Mouse (Mus musculus): Measurements from ENCODE around the gene Mettl7a1. TPM values are rescaled to one million over a fixed set of nuclear protein-coding genes. Genes with fewer than 3 reads are reported as not detected.
"Not testable (repeated sequence)": the region's sequence is repeated elsewhere in the genome, so short reads cannot be mapped to it uniquely, and the experiment has no call there.

Mettl7a1 gene
- 10 to 100 TPM; 46.8 to 52.7 TPM for total RNA-seq (2021)

DNA sequence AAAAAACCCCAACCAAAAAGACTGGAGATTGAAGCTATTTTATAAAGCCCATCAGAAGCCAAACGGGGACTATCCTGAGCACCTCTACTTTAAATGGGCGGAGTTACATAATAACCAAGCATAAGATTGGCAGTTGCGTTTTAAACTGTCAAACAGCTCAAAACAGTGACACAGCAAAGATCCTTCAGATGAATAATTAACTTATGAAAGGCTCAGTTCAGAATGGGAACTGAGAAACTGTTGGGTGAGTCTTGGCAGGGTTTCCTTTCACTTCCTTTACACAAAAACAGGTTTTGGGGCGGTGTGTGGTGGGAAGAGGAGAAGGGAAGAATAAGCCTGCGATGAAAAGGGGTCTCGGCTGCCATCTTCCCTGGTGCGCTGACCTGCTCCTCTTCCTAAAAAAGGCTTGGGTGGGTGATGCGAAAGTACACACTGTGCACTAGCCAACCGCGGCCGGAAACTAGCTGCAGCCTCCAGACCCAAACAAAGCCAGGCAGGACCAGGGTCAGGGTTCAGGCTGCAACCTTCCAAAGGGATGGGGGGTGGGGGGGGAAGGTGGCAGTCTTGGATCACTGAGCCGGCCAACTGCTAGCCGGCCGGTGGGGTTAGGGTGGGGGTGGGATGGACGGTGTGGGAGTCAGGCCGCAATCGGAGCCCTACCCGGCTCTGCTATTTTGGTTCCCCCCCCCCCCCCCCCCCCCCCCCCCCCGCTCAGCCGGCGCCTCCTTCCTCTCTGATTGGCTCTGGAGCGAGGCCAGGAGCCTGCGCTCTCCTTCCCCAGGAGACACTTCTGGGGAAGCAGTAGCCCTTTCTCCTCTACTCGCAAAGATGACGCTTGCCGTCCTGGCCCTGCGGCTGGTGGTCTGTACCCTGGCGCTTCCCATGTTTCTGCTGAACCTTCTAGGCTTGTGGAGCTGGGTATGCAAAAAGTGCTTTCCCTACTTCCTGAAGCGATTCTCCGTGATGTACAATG is at the start of gene Mettl7a1:
Mettl7a1 (plus strand) TSS at position 122 of the 973 bp plus-strand sequence.
- peak; percentile 67 for DNase-seq (ENCODE audit: low spot score)
- intact Hi-C loops (cut with DNase I) = no loop called here

DNA sequence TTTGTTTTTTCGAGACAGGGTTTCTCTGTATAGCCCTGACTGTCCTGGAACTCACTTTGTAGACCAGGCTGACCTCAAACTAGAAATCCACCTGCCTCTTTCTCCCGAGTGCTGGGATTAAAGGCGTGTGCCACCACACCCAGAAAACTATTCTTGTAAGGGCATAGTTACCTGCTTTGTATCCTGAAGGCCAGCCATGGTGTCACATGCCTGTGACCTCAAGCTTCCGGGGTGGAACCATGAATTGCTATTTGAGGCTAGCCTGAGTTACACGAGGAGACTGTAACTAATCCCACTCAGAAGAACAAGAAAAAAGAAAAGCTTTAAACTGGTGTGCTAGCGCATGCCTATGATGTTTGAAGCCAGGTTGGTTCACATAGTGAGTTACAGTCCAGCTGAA is 47.6 kb upstream of the Mettl7a1 start:
- no peak for DNase-seq (ENCODE audit: low spot score)
- intact Hi-C loops (cut with DNase I) = no loop called here

DNA sequence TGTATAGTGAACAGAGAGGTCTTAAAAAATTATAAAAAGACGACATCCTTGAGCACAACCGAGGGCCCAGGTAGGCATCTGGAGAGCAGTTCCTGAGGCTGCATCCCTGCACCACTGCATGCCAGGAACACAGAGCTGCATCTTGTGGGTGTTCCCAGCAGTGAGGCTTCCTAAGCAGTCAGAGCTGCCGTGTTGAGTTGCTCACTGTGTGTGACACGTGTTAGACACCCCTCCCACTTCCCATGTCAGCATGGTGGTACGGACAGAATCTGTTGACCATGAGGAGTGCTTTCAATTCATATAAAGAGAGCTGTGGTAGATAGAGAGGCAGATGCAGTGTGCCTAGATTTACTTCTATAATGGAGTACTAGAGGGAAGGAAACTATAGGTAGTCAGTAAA is 46.6 kb upstream of the Mettl7a1 start:
- no peak for DNase-seq (ENCODE audit: low spot score)
- intact Hi-C loops (cut with DNase I) = no loop called here

DNA sequence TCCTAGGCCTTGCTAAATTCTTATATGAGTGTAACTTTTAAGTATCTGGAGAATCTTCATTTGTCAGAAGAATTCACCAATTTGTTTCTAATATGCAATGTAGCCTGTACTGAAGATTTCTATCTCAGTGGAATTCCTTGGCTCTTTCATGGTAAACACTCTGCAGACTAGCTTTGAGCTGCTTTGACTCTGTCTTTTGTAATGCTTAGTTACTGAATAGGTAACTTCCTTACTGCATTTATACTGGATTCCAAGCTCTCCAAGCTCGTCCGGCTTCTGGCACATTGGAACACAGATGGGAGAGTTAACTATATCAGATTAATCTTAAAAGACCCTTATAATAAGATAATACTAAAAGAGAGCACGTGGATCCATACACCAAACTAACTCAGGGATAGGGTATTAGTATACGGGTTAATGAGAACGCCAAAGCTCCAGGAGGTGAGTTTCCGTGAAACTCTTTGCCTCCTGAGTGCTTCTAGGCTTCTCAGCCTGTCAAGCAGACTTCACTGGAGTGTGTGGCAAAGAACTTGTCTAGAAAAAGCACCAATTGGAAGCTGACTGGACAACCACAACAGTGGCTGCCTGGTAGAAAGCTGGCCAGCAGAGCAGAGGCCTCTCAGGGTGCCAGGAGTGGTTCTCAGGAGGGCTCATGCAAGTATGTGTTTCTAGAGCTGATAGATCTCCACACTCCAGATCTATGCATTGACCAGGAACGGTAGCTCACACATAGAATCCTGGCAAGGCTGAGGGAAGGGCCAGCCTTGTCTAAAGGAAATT is 45.1 kb upstream of the Mettl7a1 start:
- no peak for DNase-seq (ENCODE audit: low spot score)
- intact Hi-C loops (cut with DNase I) = no loop called here

DNA sequence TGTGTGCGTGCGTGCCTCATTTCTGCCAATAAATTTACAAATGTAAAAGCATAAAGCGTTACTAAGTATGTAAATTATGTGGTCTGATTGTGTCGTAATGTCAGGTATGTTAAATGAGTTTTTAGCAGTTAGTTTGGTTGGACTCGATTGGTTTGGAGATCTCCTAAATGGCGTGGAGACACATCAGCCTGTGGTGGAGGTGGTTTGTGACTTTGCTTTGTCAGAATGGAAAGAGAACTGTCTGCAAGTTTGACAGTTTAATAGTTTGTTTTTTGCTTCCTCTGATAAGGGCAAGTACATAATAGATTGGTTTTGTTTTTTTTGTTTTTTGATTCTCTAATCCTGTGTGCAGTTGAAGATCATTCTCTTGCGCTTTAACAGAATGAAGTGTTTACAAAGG is 43.6 kb upstream of the Mettl7a1 start:
- not testable (repeated sequence) for DNase-seq (ENCODE audit: low spot score)
- intact Hi-C loops (cut with DNase I) = loop anchor here (5.0 kb wide), 1 partner anchor 197 kb away; no protein-coding TSS in a partner anchor

DNA sequence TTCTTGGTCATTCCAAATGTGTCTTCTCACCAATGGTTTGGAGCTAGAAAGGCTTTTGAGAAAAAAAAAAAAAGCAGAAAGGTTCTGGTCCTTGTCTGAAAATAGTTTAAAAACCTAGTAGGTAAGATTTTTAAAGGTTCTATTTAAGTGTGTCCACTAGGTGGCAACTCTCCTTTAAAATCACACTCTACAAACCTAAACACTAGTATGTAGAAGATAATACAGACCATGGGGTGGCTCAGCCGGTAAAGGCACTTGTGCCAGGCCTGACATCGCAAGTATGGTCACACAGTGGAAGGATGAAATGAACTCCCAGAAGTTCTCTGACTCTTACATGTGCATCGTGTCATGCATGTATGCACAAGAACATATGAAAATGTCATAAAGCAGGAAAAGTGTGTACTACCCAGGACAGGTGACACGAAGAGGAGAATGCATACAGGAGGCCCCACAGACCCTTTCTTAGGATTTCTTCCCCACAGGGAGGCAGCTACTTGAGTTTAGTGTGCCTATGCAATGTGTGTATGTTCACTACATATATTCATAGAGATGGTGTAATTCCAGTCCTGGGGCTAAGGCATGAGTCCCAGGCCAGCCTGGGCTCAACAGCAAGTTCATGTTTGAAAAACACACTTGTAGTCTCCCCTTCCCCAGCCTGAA is 40.6 kb upstream of the Mettl7a1 start:
- no peak for DNase-seq (ENCODE audit: low spot score)
- intact Hi-C loops (cut with DNase I) = loop anchor here (2.0 to 5.0 kb wide), 2 partner anchors 111 to 194 kb away; no protein-coding TSS in a partner anchor

DNA sequence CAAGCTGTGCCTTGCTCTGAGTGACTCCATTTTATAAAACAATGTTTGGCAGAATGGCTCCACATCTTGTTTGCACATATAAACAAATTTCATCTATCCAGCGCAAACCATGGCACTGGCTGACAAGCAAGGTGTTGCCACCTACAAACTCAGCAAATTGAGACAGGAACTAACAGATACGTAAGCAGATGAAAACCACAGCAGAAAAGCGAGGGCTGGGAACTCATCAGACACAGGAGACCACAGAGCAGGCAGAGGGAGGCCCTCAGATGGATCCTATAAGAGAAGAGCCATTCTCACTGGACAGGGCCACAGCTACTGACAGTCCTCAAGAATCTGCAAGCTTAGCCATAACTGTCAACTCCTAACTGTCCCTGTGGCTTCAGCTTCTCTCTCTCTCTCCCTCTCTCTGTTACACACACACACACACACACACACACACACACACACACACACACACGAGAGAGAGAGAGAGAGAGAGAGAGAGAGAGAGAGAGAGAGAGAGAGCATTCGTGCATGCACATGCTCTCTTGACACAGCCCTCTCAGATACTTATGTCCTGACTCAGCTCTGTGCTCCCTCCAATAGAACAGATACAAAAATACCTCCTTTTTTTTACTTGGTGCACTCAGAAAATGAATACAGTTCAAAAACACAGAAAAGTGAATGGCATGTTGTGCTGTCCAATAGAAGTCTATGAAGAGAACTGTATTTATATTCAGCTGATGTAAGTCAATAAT is 38.2 kb upstream of the Mettl7a1 start:
- intact Hi-C loops (cut with DNase I) = loop anchor here (5.0 kb wide), 1 partner anchor 57 kb away; no protein-coding TSS in a partner anchor
- DNase-seq (ENCODE audit: low spot score) = no peak

DNA sequence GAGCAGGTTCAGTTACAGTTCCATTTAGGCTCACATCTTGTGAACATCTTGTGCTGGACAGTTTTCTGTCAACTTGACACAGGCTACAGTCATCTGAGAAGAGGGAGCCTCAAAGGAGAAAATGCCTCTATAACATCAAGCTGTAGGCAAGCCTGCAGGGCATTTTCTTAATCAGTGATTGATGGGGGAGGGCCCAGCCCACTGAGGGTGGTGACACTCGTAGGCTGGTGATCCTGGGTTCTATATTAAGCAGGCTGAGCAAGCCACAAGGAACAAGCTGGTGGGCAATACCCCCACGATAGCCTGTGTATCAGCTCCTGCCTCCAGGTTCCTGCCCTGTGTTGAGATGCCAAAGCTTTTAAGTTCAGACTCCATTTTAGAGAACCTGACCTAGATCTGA is 35.0 kb upstream of the Mettl7a1 start:
- no peak for DNase-seq (ENCODE audit: low spot score)
- intact Hi-C loops (cut with DNase I) = loop anchor here (5.0 kb wide), 1 partner anchor 53 kb away; no protein-coding TSS in a partner anchor

DNA sequence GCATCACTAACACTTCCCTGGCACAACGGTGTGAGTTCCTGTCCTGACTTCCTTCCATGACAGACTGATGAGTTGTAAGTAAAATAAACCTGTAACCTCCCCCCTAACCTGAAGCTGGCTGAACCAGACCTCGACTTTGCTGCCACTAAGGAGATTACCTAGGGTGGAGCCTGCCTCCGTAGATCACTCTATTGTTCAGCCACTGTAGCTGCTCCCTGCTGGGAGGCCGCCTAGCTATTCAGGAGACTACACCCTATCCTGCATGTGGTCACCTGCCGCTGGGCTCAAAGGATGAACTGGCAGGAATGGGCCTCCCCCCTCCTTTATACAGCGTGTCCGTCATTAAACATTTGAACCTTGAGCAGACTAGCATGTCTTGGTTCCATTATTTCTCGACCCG is 34.2 kb upstream of the Mettl7a1 start:
- intact Hi-C loops (cut with DNase I) = loop anchor here (5.0 kb wide), 1 partner anchor 53 kb away; no protein-coding TSS in a partner anchor
- DNase-seq (ENCODE audit: low spot score) = no peak

DNA sequence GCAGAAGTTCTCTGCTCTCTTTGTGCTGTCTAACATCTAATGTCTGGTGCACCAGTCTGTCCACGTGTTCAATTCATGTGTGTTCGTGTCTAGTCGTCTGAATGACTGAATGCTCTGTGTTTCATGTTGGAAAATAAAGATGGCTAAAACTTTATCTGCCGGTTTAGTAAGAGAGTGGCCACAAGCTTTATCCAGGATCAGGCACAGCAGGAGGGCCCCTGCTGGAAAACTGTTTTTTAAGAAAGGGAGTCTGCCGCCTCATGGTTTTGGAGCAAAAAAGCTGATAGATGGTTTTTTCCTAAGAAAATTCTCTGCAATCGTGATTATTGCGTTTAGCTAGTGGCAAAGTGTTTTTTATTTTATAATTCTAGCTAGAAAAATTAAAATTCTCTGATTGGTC is 33.3 kb upstream of the Mettl7a1 start:
- intact Hi-C loops (cut with DNase I); DNase-seq (ENCODE audit: low spot score): not testable (repeated sequence)

DNA sequence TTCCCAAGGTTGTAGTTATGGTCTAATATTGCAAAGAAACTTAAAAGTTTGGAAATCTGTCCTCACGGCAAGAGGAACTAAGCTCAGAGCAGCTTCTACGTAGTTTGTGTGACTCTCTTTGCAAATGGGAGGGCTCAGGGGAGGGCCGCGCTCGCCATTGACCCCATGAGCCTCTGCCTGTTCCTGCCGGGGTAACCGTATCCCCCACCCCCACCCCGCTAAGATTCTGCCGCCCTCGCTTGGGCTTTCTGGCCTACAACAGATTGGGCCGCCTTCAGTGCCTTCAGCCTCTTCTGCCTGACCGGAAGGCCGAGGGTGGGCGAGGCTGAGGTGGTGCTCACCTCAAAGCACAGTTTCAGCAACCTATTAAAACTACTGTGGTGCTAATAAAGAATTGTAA is 32.5 kb upstream of the Mettl7a1 start:
- intact Hi-C loops (cut with DNase I) = no loop called here
- no peak for DNase-seq (ENCODE audit: low spot score)

DNA sequence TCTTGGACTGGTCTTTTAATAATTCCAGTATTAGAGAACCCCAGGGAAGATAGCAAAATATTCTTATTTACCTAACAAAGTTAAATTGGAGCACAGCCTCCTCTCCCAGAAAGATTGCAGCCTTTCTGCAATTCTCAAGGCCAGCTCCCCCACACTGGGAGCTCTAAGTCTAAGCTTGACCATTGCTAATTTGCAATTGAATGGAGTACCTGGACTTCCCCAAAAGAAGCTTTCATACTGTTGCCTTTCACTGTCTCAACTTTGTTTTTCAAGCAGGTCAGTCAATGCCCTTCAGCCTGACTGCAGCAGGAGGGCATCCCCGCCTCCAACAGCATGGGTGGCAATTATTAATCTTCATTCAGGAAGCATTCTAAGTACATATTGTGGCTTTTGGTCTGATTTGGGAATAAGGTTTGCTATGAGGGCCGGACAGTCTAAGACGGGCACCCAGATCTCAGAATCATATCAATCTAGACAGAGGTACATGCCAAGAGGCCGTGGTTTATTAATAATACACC is 30.1 kb upstream of the Mettl7a1 start:
- DNase-seq (ENCODE audit: low spot score); intact Hi-C loops (cut with DNase I): not testable (repeated sequence)

DNA sequence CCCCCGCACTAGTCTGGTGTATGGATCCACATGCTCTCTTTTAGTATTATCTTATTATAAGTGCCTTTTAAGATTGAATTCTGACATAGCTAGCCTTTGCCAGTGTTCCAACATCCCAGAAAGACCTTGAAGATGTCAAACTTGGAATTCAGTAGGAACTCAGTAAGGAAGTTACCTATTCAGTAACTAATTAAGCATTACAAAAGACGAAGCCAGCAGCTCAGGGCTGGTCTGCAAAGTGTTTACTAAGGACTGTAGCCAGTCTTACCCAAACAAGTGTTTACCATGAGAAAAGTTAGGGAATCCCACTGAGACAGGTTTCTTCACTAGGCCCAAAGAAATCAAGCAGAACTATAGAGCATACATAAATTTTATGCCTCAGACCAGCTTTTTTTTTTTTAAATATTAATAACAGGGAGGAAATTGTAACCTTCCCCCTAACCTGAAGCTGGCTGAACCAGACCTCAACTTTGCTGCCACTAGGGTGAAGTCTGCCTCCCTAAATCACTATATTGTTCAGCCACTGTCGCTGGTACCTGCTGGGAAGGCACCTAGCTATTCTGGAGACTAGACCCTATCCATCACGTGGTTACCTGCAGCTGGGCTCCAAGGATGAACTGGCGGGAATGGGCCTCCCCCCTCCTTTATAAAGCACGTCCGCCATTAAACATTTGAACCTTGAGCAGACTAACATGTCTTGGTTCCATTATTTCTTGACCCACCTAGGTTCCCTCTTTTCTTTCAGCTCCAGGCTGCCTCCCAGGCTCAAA is 29.0 kb upstream of the Mettl7a1 start:
- intact Hi-C loops (cut with DNase I) = no loop called here

DNA sequence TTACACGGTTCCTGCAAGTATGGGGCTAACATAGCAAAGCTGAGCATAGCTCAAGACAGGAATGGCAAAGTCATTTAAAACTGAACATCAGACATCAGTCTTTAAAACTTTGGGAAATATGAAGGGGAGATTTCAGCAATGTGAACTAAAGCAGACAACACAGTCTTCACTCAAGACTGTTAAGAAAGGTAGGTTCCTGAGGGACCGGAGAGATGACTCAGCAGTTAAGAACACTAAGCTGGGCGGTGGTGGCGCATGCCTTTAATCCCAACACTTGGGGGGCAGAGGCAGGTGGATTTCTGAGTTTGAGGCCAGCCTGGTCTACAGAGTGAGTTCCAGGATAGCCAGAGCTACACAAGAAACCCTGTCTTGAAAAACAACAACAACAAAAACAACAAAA is 27.5 kb upstream of the Mettl7a1 start:
- no peak for DNase-seq (ENCODE audit: low spot score)
- intact Hi-C loops (cut with DNase I) = no loop called here

More for the DNA sequence above, 29.0 kb upstream of the Mettl7a1 start:
- no peak for DNase-seq (ENCODE audit: low spot score)

DNA sequence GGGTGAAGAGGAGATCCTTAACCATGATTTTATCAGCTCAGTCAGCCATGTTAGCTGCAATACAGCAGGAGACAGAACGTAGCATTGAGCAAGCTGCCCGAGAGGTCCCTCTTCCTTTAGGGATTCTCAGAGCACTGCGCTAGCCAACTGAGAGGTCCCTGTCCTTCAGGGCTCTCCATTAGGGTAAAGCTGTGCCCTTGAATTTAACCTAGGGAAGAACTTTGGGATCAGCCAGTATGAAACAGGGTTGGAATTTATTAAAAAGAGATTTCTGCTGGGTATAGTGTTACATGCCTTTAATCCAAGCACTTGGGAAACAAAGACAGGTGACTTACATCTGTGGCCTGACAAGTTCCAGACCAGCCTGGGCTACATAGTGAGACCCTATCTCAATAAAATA is 26.4 kb upstream of the Mettl7a1 start:
- intact Hi-C loops (cut with DNase I) = no loop called here
- DNase-seq (ENCODE audit: low spot score) = no peak

DNA sequence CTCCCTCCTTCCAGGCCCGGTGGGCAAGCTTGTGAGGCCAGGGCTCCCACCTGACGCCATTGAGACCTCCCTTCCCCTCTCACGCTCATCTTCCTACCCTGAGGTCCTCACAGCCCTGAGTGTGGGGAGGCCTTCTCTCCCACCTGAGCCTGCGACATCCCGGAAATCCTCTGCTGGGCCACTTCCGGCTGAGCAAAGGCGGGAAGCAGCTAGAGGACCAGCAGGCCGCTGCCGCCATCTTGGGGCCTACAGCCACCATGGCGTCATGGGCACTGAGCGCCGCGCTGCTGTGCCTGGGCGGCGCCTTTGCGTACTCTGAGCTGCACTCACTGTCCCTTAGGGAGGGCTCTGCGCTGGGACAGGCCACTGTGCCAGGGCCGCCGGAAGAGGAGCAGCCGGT is 23.3 kb upstream of the Mettl7a1 start, which contains the start of gene Tmprss12:
Tmprss12 (plus strand) TSS at position 212 of the 400 bp plus-strand sequence.
- intact Hi-C loops (cut with DNase I) = no loop called here
- DNase-seq (ENCODE audit: low spot score) = no peak

DNA sequence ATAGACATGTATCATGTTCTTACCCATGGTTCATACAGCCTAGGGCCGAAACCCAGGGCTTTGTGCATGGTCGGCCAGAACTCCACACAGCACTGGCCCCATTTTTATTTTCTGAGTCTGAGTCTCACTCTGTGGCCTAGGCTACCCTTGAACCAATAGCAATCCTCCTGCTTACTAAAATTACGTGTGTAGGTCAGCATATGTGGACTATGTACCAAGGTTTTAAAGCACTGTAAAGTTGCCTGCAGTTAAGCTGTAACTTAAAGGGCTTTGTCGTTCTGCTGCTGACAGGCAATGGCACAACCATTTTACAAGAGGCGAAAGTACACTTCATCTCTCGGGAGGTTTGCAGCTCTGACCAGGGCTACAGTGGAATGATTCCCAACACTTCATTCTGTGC is 15.0 kb upstream of the Mettl7a1 start:
- DNase-seq (ENCODE audit: low spot score) = no peak
- intact Hi-C loops (cut with DNase I) = no loop called here

DNA sequence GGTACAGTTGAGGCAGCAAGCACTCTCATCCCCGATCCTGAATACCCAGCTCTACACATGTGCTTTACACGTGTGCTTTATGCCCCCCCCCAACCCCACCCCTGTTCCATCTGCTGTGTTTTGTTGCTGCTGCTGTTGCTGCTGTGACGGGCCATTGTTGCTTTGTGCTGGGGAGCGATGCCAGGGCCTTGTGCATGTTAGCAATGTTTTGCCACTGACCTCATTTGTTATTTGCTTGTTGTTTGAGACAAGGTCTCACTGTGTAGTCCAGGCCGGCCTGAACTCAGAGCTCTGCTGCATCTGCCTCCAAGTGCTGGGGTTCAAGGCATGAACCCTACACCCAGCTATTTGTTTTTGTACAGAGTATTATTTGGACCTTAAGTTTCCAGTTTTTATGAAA is 13.1 kb upstream of the Mettl7a1 start:
- intact Hi-C loops (cut with DNase I) = no loop called here
- no peak for DNase-seq (ENCODE audit: low spot score)

Data from heart, postnatal 25 days (tissue).